Mouse (Mus musculus): ENCODE results near the gene Zan. TPM values are rescaled to one million over a fixed set of nuclear protein-coding genes. Genes with fewer than 3 reads are reported as not detected.
A peak's percentile ranks its signal among the peaks of the same experiment; 100 is the strongest.
"Not testable (repeated sequence)": the region's sequence is repeated elsewhere in the genome, so short reads cannot be mapped to it uniquely, and the experiment has no call there.

Gene Zan
- total RNA-seq, 2 experiments from 2014 or later = not detected

- DNase-seq (ENCODE audit: low spot score in 2 of 2) = peak; percentile 100
These were observed 25.1 kb upstream of the Zan start, which contains the start of gene Pop7 for GRCm38 (mm10) chr5:137501709-137502666. Gene Pop7, minus strand, starts transcription at chr5:137502518.

GRCm38 (mm10) chr5:137500186-137500585 is 23.3 kb upstream of the Zan start:
- DNase-seq (ENCODE audit: low spot score in 2 of 2) = no peak

- no peak for DNase-seq (ENCODE audit: low spot score in 2 of 2)
These were observed 17.0 kb upstream of the Zan start for GRCm38 (mm10) chr5:137493831-137494230.

GRCm38 (mm10) chr5:137491559-137491958 is 14.7 kb upstream of the Zan start:
- no peak for DNase-seq (ENCODE audit: low spot score in 2 of 2)

GRCm38 (mm10) chr5:137487616-137488015 is 10.8 kb upstream of the Zan start:
- DNase-seq (ENCODE audit: low spot score in 2 of 2) = no peak

GRCm38 (mm10) chr5:137485851-137486155 is 8.9 kb upstream of the Zan start:
- no peak for DNase-seq (ENCODE audit: low spot score in 2 of 2)

GRCm38 (mm10) chr5:137485071-137485850 is 8.4 kb upstream of the Zan start:
- no peak for DNase-seq (ENCODE audit: low spot score in 2 of 2)

GRCm38 (mm10) chr5:137481897-137482296 is 5.0 kb upstream of the Zan start:
- peak in 1 of 2 experiments; percentile 31 for DNase-seq (ENCODE audit: low spot score in 2 of 2)

- peak; percentile 65 to 69 for DNase-seq (ENCODE audit: low spot score in 2 of 2)
These were observed 4.3 kb upstream of the Zan start for GRCm38 (mm10) chr5:137481138-137481537.

GRCm38 (mm10) chr5:137474351-137474750 is 2.5 kb downstream of the Zan start:
- DNase-seq (ENCODE audit: low spot score in 2 of 2) = no peak

- no peak for DNase-seq (ENCODE audit: low spot score in 2 of 2)
These were observed 4.5 kb downstream of the Zan start for GRCm38 (mm10) chr5:137472252-137472904.

- DNase-seq (ENCODE audit: low spot score in 2 of 2) = no peak
These were observed 9.9 kb downstream of the Zan start for GRCm38 (mm10) chr5:137466946-137467345.

GRCm38 (mm10) chr5:137465049-137465448 is 11.8 kb downstream of the Zan start:
- no peak for DNase-seq (ENCODE audit: low spot score in 2 of 2)

GRCm38 (mm10) chr5:137455866-137456591 is 20.8 kb downstream of the Zan start:
- DNase-seq (ENCODE audit: low spot score in 2 of 2) = no peak

GRCm38 (mm10) chr5:137455206-137455605 is 21.7 kb downstream of the Zan start:
- no peak for DNase-seq (ENCODE audit: low spot score in 2 of 2)

GRCm38 (mm10) chr5:137445536-137445935 is 31.3 kb downstream of the Zan start:
- DNase-seq (ENCODE audit: low spot score in 2 of 2) = no peak

- DNase-seq (ENCODE audit: low spot score in 2 of 2) = peak in 1 of 2 experiments; percentile 17
These were observed 36.5 kb downstream of the Zan start for GRCm38 (mm10) chr5:137440216-137440855.

- no peak for DNase-seq (ENCODE audit: low spot score in 2 of 2)
These were observed 43.0 kb downstream of the Zan start for GRCm38 (mm10) chr5:137433889-137434288.

GRCm38 (mm10) chr5:137430402-137430801 is 46.5 kb downstream of the Zan start:
- not testable (repeated sequence) for DNase-seq (ENCODE audit: low spot score in 2 of 2)

- DNase-seq (ENCODE audit: low spot score in 2 of 2) = no peak
These were observed 51.2 kb downstream of the Zan start for GRCm38 (mm10) chr5:137425648-137426047.
